In genomic region chr1:64717504-64717903, GRCm38 (mm10) we compare ENCODE assay signal across 8 mouse cellular contexts. TPM values are rescaled to one million over a fixed set of nuclear protein-coding genes. Genes with fewer than 3 reads are reported as not detected.
DNase-seq lines count a peak whose midpoint lies in the region; ATAC-seq and TF ChIP-seq lines count a peak whose summit lies in the region.

No protein-coding gene starts in this region.

- peak; percentile 92 for ATAC-seq in forebrain, postnatal 0 days
- peak; percentile 74; the same call in 1 of the 2 replicates for ATAC-seq in intestine, embryonic 16.5 days
- ATAC-seq in liver, embryonic 13.5 days (ENCODE audit: low read depth): peak; percentile 72; the same call in 1 of the 2 replicates

- peak; percentile 57 for TF ChIP-seq CTCF in bone marrow macrophage, adult 2 months (IDR thresholded peaks at IDR 0.05; ENCODE audit: low read depth, low read length)
- peak; percentile 80 for TF ChIP-seq CTCF in forebrain, postnatal 0 days (IDR thresholded peaks at IDR 0.05; ENCODE audit: low read depth)

- peak; percentile 56 for DNase-seq in urinary bladder, postnatal 14 days (ENCODE audit: low spot score)
- DNase-seq in urinary bladder, adult 18-20 months (ENCODE audit: low spot score in 2 of 2): no peak
- DNase-seq in forebrain, postnatal 0 days: peak; percentile 74
- no peak for DNase-seq in liver, embryonic 13.5 days
- DNase-seq in retina, postnatal 1 day: peak; percentile 71
- no peak for DNase-seq in c-Kit-positive CD71-positive TER-119-positive erythroid progenitor cells, embryonic 14.5 days (ENCODE audit: low spot score)

- H3K9me3 ChIP-seq in forebrain, postnatal 0 days (ENCODE audit: low read length): no peaks in the 10 kb centered on the region
- H3K9me3 ChIP-seq in intestine, embryonic 16.5 days (ENCODE audit: control insufficient read depth, low read length): no peaks in the 10 kb centered on the region
- no peaks in the 10 kb centered on the region for H3K9me3 ChIP-seq in liver, embryonic 13.5 days (replicated peaks)

- H3K27me3 ChIP-seq in forebrain, postnatal 0 days (ENCODE audit: insufficient read depth, low read length): no peaks in the 10 kb centered on the region
- no peaks in the 10 kb centered on the region for H3K27me3 ChIP-seq in intestine, embryonic 16.5 days (replicated peaks; ENCODE audit: control insufficient read depth, insufficient read depth, low read length)
- no peaks in the 10 kb centered on the region for H3K27me3 ChIP-seq in liver, embryonic 13.5 days

- peaks cover 17% of the 10 kb centered on the region for H3K36me3 ChIP-seq in forebrain, postnatal 0 days (ENCODE audit: insufficient read depth)
- no peaks in the 10 kb centered on the region for H3K36me3 ChIP-seq in intestine, embryonic 16.5 days (ENCODE audit: control insufficient read depth, insufficient read depth, low read length)
- peaks cover 19% of the 10 kb centered on the region for H3K36me3 ChIP-seq in liver, embryonic 13.5 days

- TF ChIP-seq POLR2A in bone marrow macrophage, adult 2 months (IDR thresholded peaks at IDR 0.05; ENCODE audit: borderline replicate concordance, low read depth, low read length): no peak

- H3K4me3 ChIP-seq in bone marrow macrophage, adult 2 months (ENCODE audit: insufficient read depth, low read length): no peak overlapping the region
- no peak overlapping the region for H3K4me3 ChIP-seq in forebrain, postnatal 0 days (ENCODE audit: low read depth, low read length)
- no peak overlapping the region for H3K4me3 ChIP-seq in intestine, embryonic 16.5 days (ENCODE audit: low read length)
- H3K4me3 ChIP-seq in liver, embryonic 13.5 days (replicated peaks): no peak overlapping the region

- no peaks in the 10 kb centered on the region; the same call in 1 of the 2 replicates for H3K4me1 ChIP-seq in bone marrow macrophage, adult 2 months (ENCODE audit: control insufficient read depth, insufficient read depth, low read length)
- no peaks in the 10 kb centered on the region for H3K4me1 ChIP-seq in forebrain, postnatal 0 days (ENCODE audit: insufficient read depth)
- peaks cover 3% of the 10 kb centered on the region for H3K4me1 ChIP-seq in intestine, embryonic 16.5 days (ENCODE audit: control insufficient read depth, insufficient read depth, low read length)
- H3K4me1 ChIP-seq in liver, embryonic 13.5 days (replicated peaks): peaks cover 12% of the 10 kb centered on the region

- no peak overlapping the region for H3K9ac ChIP-seq in forebrain, postnatal 0 days
- no peak overlapping the region for H3K9ac ChIP-seq in intestine, embryonic 16.5 days (ENCODE audit: low read depth, low read length)
- no peak overlapping the region for H3K9ac ChIP-seq in liver, embryonic 13.5 days

- H3K27ac ChIP-seq in bone marrow macrophage, adult 2 months (ENCODE audit: insufficient read depth, low read depth, low read length): no peak overlapping the region
- H3K27ac ChIP-seq in forebrain, postnatal 0 days (ENCODE audit: low read depth, low read length): no peak overlapping the region
- H3K27ac ChIP-seq in intestine, embryonic 16.5 days (ENCODE audit: low read length): no peak overlapping the region
- H3K27ac ChIP-seq in liver, embryonic 13.5 days: no peak overlapping the region

- no peak overlapping the region for H3K4me2 ChIP-seq in forebrain, postnatal 0 days (ENCODE audit: low read depth)
- no peak overlapping the region for H3K4me2 ChIP-seq in intestine, embryonic 16.5 days (ENCODE audit: low read depth, low read length)
- no peak overlapping the region for H3K4me2 ChIP-seq in liver, embryonic 13.5 days

RNA-seq across cellular contexts. Expression of gene Fzd5, which starts 20.0 kb away (rescaled TPM):
- 2.4 TPM in 2 replicates for polyA plus RNA-seq in bone marrow macrophage, adult 2 months (2012; ENCODE audit: insufficient read depth, insufficient read length, missing spikeins)
- 1.6 and 4.7 TPM in 2 replicates for total RNA-seq in forebrain, postnatal 0 days (2014; rRNA removed)
- polyA plus RNA-seq in forebrain, postnatal 0 days (2015; fragmentation: Nextera tagmentation; extraction: Ambion mirVana): 0.21 and 0.35 TPM in 2 replicates
- 5.7 and 6.1 TPM in 2 replicates for polyA plus RNA-seq in intestine, embryonic 16.5 days (2015; fragmentation: Nextera tagmentation; extraction: Ambion mirVana)
- polyA plus RNA-seq in liver, embryonic 13.5 days (2015; fragmentation: Nextera tagmentation; extraction: Ambion mirVana): 2.2 and 2.3 TPM in 2 replicates

RNA-seq across cellular contexts. Expression of gene Ccnyl1, which starts 27.2 kb away (rescaled TPM):
- polyA plus RNA-seq in bone marrow macrophage, adult 2 months (2012; ENCODE audit: insufficient read depth, insufficient read length, missing spikeins): 8.3 and 8.5 TPM in 2 replicates
- 20.3 and 24.7 TPM in 2 replicates for total RNA-seq in forebrain, postnatal 0 days (2014; rRNA removed)
- polyA plus RNA-seq in forebrain, postnatal 0 days (2015; fragmentation: Nextera tagmentation; extraction: Ambion mirVana): 3.1 and 3.4 TPM in 2 replicates
- polyA plus RNA-seq in intestine, embryonic 16.5 days (2015; fragmentation: Nextera tagmentation; extraction: Ambion mirVana): 3.8 TPM in 2 replicates
- 0.87 and 1.1 TPM in 2 replicates for polyA plus RNA-seq in liver, embryonic 13.5 days (2015; fragmentation: Nextera tagmentation; extraction: Ambion mirVana)

Comparison
In these comparisons a context has a peak if more than half of its experiments do, and no peak if none do; other contexts are left out.
1. DNase-seq: peak in urinary bladder, postnatal 14 days (single experiment), forebrain, postnatal 0 days (single experiment) and retina, postnatal 1 day (single experiment); none in urinary bladder, adult 18-20 months (0 of 2), liver, embryonic 13.5 days (single experiment) and c-Kit-positive CD71-positive TER-119-positive erythroid progenitor cells, embryonic 14.5 days (single experiment).
2. Peak in every context shown above with its lines, with median percentiles within 50 percentile points of each other: ATAC-seq.